Mouse (Mus musculus): Measurements from ENCODE around the gene Srpk3.

- TF ChIP-seq CTCF (IDR thresholded peaks at IDR 0.05; ENCODE audit: control insufficient read depth, insufficient read depth, low read length) (no peak), POLR2A (IDR thresholded peaks at IDR 0.05; ENCODE audit: borderline replicate concordance, control insufficient read depth, low read depth, low read length) (no peak)
Measured at GRCm38 (mm10) chrX:73758611-73759290, 15.5 kb upstream of the Srpk3 start.

Measured in bone marrow, adult 2 months (tissue).